Mouse (Mus musculus): ENCODE data around the gene Fam193a.
A peak's percentile ranks its signal among the peaks of the same experiment; 100 is the strongest.

Fam193a gene

DNA sequence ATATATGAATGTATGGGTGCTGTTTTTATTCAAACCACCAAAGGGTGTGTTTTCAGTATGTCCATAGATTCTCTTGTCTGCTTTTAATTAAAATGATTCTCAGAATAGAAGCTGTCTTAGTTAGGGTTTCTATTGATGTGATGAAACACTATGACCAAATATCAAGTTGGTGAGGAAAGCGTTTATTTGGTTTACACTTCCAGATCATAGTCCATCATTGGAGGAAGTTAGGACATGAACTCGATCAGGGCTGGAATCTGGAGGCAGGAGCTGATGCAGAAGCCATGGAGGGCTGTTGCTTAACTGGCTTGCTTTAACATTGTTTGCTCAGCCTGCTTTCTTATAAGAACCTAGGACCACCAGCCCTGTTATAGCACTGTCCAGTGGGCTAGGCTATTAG is 12.0 kb downstream of the Fam193a start:
- no peak for DNase-seq (ENCODE audit: low spot score)

DNA sequence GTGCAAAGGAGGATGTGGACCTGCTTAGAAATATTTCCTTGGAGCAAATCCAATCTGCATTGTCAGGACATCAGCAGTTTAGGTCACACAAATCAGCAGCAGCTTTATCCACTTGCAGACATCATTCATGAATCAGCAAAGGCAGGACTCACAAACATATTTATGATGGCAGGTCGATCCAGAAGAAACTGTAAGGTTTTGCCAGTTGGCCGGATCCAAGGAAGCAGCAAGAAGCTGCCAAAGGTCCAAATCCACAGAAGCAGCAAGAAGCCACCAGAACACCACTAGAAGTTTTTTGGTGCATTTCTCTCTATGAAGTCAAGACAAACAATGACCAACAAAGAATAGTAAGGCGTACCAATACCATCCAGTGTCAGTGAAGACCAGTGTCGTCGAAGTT is 15.9 kb downstream of the Fam193a start:
- DNase-seq (ENCODE audit: low spot score) = no peak

DNA sequence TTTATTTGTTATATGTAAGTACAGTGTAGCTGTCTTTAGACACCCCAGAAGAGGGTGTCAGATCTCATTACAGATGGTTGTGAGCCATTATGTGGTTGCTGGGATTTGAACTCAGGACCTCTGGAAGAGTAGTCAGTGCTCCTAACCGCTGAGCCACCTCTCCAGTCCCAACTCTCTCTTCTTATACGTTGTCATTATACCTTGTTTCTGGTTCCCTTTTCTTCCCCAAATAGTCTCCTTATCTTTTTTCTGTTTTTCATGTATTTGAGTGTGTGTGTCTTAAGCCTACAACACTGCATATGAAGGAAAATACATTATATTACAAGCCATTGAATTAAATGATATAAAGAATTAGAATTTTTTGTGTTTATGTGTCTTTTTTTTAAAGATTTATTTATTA is 17.0 kb downstream of the Fam193a start:
- no peak for DNase-seq (ENCODE audit: low spot score)

DNA sequence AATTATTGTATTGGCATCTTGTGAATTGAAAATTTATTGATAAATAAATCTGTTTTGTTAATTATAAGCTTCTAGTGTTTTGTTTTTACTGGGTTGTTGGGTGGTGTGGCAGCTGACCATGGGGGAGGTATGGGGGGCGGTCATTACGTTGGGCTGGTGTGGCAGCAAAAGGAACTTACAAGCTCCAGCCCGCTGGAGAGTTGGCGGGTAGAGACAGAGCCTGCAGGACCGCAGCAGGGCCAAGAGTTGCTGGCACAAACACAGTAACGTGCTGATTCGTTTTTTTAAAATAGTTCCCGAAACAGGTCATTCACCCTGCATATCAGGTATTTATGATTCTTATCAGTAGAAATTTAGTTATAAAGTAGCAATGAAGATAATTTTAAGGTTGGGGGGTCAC is 23.5 kb downstream of the Fam193a start:
- no peak for DNase-seq (ENCODE audit: low spot score)

DNA sequence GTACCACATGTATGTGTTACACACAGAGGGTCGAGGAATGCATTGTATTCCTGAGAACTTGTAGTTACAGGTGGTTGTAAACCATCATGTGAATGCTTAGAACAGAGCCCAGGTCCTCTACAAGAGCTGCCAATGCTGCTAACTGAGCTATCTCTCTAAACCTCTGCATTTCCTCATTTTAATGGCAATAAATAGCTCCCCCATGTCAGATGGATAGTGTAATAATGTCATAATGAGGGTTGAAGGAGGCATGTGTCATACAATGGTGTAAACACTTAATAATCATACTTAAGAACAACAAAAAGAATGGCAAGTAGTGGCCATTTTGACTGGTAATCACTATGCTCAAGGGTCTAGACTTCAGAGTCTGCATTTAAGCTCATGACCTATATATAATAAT is 25.6 kb downstream of the Fam193a start:
- DNase-seq (ENCODE audit: low spot score) = no peak

DNA sequence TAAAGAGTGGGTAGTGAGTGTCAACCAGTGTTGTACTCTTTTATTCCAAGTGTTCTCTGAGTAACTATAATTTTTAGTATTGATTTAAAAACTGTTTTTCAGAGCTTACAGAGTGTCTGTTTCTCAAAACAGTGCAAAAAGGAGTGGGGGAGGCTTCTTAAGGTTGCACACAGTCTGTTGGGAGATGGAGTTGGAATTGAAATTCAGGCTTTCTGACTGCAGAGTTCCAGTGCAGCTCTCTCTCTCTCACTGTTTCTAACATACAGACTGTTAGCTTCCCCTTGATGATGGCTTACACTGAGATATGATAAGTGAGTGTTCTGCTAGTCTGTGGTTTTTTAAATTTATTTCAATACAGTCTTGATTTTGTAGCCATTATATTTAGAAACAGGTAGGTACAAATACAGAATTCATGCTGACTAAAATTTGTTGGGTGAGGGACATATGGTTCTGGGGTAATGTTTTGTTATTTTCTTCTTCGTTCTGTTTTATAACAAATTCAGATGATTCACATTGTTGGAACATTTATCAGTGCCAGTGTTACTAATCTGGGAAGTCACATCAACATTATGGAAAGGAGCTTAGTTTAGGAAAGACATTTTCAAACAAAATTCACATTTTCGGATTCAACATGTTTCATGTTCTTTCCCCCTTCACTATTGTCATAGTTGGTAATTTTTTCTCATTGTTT is 26.3 kb downstream of the Fam193a start:
- DNase-seq (ENCODE audit: low spot score) = no peak

DNA sequence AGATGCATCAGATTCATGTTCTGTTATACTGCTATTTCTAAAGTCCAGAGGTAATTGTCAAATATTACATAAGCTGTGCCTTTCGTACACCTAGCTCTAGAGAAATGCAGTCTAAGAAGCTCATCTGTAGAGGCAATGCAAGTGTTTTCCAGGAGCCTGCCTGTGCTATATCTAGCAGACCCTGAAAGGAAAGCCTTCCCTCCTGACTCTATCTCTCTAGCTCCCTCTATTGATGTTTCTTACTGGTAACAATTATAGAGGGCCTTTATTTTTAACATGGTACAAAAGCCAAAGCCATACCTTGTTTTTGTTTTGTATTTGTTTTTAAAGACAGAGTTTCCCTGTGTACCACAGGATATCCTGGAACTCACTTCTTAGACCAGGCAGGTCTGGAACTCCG is 28.1 kb downstream of the Fam193a start:
- DNase-seq (ENCODE audit: low spot score) = no peak

DNA sequence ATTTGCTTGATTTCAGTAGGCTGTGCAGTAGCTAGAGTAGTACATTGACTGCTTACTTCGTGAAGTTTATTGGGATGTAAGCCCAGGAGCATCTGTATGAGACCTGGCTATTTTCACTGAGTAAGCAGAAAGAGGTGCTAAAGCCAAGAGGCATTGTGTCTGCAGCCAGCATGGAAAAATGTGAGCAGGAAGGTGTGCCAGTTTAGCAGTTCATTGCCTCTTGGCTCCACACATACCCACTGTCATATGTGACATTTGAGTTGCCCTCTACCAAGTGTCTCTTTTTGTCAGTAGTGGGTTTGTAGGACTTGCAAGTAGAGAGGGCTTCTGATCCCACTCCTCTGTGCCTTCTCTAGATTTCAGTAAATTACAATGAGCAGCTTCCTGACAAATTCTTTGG is 28.6 kb downstream of the Fam193a start:
- no peak for DNase-seq (ENCODE audit: low spot score)

DNA sequence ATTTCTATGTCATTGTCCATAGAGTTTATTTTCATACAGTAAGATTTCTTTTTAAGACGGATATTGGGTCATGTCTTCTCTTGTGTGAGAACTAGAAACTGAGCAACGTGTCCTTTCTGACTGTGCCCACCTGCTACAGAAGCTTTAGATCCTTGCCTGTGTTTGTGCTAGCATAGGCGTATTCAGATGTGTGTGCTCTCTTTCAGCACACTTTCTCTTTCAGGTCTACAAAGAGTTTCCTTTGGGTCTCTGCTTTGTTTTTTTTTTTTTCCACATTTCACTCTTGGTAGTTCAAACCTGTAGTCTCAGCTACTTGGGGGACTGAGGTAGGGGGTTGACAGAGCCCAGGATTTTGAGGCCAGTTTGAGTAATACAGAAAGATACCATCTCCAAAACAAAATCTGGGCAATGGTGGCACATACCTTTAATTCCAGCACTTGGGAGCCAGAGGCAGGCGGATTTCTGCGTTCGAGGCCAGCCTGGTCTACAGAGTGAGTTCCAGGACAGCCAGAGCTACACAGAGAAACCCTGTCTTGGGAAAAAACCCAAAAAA is 37.7 kb downstream of the Fam193a start:
- DNase-seq (ENCODE audit: low spot score) = no peak

DNA sequence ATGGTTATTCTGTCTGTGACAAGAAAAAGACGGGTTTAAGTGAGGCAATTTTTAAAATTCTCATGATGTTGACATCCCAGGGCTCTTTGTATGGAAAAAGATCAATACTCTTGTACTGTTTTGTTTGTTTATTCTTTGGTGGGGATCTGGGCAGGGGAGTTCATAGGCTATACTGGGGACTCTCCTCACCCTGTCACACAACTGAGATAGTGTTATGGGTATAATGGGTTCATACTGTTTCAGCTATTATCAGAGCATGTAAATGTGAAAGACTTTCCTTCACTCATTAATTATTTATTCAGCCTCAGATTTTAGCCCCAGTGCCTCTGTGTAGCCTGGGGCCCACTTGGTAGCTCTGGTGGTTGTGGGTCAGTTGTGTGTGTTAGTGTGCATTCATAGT is 39.3 kb downstream of the Fam193a start:
- no peak for DNase-seq (ENCODE audit: low spot score)

DNA sequence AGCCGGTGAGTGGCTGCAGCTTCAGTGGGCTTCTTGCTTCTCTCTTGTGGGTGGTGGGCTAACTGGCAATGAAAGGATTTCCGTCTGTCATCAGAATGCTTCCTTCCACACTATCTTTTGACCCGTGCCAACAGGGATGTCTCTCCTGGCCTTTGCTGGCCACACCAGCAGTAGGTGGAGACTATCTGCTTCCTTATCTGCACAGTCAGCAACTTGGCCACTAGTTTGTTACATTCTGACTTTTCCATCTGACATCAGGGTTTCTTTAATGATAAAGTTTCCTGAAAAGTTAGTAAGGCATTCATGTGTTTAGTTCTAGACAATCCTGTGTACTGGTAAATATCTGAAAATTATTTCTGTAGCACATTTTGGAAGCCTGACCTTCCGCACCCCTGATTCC is 41.1 kb downstream of the Fam193a start:
- no peak for DNase-seq (ENCODE audit: low spot score)

DNA sequence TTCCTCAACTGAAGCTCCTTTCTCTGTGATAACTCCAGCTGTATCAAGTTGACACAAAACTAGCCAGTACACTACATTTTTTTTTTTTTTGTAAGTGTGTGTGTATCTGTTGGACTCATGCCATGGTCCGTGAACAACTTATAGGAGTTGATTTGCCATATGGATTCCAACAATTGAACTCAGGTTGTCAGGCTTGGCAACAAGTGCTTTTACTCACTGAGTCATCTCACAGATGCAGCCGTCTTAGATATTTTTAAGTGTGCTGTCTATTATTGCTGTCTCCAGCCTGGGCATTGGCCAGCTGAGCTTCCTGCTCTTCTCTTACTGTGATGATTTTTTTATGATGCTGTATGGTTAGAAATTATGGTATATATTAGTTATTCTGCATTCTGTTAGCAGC is 44.2 kb downstream of the Fam193a start:
- no peak for DNase-seq (ENCODE audit: low spot score)

DNA sequence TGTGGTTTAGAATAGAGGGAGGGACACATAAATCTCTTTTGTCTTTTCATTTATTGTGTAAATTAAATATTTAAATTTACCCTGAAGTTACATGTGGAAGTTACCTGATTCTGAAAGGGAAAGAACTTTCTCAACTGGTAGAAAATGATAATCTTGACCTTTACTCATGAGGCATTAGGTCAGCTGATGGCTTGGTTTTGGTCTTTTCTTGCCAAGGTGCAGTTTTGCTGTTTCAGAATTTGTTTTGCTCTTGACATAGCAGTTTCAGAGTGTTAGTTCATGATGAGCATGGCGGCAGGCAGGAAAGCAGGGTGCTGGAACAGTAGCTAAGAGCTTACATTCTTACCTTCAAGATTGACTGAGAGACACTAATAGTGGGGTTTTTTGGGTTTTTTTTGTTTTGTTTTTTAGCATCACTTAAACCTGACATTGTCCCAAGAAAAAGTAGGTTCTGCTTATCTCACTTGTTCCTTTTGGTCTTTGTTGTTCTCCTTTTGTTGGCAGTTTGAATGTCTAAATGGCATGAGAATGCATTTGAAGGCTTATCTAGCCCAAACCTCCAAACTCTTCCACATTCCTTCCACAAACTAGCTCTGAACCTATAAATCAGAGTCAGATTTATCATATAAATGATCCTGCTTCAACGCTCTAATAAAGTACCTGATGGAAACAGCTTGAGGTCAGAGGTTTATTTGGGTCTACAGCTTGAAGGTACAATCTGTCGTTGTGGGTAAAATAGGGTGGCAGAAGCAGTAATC is 47.7 kb downstream of the Fam193a start:
- no peak for DNase-seq (ENCODE audit: low spot score)

DNA sequence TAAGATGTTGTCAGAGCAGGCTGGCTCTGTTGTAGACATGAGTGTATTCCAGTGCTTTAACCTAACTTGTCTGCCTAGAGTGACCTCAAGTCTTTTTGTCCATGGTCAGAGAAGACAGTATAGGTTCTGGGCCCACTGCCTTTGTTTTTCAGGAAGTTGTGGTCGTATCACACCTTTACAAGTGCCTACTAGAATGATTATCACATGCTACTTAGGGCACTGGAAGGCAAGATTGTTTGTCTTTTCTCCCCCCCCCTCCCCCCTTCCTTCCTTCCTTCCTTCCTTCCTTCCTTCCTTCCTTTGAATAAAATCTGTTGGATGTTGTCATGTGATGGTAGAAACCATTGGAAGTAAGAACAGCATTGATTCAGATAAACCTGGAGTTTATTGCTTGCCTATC is 49.5 kb downstream of the Fam193a start:
- DNase-seq (ENCODE audit: low spot score) = no peak

DNA sequence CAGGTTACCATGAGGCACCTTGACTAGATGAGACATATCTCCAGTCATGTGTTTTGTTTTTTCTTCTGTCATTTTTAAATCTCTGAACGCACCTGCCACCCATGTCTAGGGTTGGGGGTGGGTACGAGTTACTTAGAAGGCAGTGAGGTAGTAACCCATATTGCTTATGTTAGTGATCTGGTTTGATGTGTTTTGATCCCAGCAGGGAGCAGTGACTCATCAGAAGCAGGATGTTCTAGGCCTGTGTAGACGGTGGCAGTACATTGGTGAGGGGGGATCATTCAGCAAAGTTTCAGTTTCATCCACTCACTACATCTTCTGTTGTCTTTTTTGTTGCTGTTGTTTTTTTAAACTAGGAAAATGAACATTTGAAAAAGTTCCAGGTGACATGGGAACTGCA is 61.0 kb downstream of the Fam193a start:
- no peak for DNase-seq (ENCODE audit: low spot score)

DNA sequence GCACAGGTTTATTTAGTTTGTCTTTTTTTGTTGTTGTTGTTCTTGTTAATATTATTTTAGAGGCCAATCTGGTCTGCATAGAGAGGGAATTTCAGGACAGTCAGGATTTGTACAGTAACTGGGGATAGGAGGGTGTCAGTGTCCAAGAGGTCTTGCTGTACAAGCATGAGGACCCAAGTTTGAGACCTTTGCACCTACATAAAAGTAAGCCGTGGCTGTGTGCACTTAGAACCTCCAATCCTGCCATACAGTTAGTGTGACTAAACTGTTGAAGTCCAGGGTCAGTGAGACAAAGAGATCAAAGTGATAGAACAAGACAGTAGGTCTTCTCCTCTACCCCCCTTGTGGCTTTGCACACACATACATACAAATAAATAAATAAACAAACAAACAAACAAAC is 64.1 kb downstream of the Fam193a start:
- DNase-seq (ENCODE audit: low spot score) = no peak

DNA sequence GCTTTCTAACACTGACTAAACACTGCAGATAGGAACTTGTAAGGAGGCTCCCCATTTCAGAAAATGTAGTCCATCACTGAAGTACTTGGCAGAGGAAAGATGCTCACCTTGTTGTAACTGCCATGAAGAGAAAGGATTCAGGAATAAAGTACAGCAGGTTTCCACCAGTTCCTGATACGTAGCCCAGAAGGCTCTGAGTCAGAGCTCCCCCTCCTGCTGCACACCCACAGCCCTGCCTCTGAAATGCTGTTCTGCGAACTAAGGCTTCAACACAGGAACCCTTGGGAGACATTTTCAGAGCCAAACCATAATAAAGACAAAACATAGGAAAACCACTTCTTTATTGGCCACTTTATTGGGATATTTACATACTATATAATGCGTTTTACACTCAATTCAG is 64.5 kb downstream of the Fam193a start:
- no peak for DNase-seq (ENCODE audit: low spot score)

DNA sequence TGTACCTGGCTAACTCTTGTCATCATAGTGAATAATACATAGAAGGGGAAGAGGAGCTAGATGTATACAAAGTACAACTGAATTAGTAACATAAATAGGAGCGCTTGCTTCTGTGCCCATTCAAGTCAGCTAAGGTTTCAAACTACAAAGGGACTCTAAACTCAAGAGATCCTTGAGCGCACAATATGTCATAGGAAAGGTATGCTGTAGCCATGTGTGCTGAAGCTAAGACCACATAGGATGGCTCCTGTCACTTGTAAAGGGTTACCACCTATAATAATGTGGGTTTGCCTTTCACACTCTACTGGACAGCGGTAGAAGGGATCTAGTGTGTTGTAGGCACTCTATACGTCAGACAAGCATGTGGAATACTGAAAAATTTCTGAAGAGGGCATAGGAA is 68.3 kb downstream of the Fam193a start:
- DNase-seq (ENCODE audit: low spot score) = no peak

DNA sequence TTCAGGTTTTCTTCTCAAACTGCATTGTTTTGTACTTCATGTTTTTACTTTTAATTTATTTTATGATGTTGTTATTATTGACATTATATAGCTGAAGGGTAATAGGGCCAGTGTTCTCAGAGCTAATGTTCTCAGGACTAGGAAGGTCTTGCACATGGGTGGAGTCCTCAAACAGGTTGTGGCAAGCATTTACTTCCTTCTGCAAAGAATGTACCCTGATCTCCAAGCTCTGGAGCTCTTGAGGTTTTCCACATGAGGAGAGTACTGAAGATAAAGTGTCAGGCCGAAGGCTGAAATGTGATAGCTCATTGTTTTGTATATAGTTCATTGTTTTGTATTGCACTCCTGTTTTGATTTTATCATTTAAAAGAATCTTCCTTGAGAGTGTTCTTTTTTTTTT is 68.9 kb downstream of the Fam193a start:
- DNase-seq (ENCODE audit: low spot score) = peak; percentile 5

DNA sequence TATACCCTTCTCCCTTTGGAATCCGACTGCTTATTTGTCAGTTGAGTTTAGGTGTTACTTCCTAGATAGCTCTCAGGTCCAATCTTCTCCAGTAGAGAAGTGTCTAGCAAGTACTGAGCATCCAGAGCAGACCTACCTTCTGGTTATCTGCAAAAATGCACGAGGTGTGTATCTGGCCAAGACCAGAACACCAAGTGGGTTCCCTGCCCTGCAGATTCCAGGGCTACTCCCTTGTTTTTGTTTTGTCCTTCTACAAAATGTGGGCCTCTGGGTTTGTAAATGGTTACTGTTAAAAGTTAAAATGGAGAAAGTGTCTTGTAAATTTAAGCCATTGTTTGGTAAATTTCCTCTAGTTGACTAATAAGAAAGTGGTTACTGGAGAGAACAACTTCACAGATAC is 70.0 kb downstream of the Fam193a start:
- no peak for DNase-seq (ENCODE audit: low spot score)

DNA sequence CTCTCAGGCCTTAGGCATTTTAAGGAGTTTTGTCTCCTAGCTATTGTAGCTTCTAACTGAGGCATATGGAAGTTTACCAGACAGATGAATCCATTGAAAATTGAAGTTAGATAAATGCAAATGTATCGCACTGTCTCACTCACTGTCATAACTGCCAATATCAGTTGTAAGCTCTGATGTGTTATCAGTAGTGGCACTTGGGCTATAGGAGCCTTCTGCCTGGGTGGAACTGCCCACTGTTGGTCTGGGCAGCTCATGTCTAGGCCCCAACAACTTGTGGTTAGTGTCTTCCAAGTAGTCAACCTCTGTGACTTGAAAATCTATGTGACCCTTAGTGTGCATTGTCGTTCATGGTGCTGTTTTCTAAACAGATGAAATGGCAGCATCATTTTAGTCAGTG is 72.1 kb downstream of the Fam193a start:
- DNase-seq (ENCODE audit: low spot score) = no peak

DNA sequence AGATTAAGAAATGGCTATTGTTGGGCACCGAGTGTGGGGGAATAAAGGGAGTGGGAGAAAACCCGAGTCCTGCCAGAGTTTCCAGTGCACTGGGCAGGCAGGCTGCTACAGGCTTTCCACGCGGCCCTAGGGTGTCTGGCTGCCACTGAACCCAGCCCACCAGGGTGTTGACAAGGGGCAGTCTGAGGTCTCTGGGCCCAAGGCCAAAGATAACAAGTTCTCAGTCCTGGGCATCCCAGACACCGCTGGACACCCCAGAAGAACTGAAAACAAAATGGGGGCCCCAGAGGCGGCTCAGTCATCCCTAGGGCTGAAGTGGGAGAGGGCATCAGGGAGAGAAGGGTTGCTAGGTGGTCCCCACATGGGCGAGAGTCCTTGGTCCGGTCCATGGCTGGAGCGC is 76.5 kb downstream of the Fam193a start:
- no peak for DNase-seq (ENCODE audit: low spot score)

DNA sequence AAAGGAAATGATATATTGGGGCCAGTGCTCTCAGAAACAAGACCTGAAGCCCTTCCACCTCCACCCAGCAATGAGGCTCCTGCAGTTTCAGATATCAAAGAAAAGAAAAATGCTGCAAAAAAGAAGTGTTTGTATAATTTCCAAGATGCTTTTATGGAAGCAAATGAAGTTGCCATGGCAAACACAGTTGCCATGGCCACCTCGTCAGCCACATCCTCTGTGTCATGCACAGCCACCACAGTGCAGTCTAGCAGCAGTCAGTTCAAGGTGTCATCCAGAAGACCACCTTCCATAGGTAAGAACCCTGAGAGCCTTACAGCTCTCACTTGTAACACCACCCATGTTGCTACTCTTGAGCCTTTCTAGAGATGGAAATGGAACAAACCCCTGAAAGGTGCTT is 89.3 kb downstream of the Fam193a start:
- DNase-seq (ENCODE audit: low spot score) = no peak

DNA sequence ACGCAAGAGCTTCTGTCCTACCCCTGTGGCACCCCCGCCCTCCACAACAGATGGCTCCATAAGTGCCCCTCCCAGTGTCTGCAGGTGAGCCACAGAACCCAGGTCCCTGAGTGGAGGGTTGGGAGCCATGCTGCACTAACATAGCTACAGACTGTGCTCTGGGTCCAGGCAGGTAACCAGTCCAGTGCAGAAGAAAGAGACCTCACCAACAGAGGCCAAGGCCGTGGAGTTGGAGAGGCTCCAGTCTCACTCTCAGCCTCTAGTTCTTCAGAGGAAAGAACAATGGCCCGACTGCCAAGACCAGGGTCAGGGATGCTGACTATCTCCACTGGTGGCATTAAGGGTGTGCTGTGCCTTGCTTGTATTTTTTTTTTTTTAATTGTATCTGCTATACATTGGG is 91.6 kb downstream of the Fam193a start:
- DNase-seq (ENCODE audit: low spot score) = no peak
